Mouse (Mus musculus): ENCODE results near the gene Tmprss3. TPM values are rescaled to one million over a fixed set of nuclear protein-coding genes. Genes with fewer than 3 reads are reported as not detected.

Tmprss3 gene
- not detected in 2 replicates for polyA plus RNA-seq (2012; rRNA removed)

DNA sequence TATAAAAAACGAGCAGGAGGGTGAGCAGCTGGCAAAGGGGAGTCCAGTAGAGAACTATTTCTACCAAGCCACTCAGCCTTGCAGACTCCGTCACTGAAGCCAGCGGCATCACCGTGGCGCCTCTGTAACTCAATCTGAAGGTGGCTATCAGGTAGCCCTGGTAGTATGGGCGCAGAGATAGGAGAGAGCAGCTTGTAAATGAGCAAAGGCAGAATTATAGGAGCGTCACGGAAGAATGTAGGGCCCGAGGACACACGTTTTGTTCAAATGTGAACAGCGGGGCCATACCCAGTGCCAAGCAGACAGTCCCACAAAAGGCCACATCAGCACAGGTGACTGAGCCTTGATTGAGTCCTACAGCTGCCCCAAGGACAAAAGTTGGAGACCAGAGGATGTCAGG lies at the start of gene Tmprss3:
Gene Tmprss3 (minus strand): TSS at position 101 of the 400 bp plus-strand sequence.

DNA sequence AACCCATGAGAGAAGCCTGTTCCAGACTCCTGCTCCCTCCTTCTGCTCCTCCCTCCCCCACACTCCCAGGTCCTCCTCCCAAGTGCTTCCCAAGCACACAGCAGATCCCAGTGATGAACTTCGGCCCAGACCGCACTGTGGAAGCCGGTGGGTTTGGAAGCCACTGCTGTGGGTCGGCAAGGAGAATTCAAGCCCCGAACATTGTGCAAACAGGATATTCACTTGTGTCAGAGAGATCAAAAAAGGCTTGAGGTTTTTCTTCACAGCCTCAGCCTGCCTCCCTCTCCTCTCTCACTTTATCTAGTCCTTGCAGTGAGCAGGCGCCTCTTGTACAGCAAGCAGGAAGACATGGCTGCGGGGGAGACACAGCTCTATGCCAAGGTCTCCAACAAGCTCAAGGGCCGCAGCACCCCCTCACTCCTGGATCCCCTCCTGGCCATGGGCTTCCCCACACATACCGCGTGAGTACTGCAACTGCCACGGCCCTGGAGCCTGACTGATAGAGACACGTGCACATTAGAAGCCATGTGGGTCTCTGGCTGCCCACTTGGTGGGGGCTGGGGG lies 9.1 kb upstream of the Tmprss3 start, which contains the start of gene Ubash3a:
Gene Ubash3a (plus strand): TSS at position 103 of the 564 bp plus-strand sequence.

DNA sequence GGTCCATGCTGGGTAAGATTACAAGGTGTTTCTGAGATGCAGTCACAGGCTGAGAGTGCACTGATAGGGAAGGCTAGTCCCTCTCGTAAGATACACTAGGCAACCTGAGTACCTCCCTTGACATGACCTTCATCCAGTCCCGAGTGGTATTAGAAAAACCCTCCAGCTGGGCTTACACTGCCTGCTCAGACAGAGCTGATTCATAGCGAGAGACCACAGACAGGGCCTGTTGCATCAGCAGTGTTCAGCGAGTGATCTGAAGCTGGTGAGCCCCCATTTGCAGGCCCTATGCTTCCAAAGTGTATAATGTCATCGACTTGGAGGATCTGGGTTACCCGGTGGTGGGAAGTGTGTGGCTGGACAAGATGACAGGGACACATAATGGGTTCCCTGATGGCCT lies 33.6 kb downstream of the Tmprss3 start, which contains the start of gene Tff1:
Gene Tff1 (minus strand): TSS at position 151 of the 400 bp plus-strand sequence.

DNA sequence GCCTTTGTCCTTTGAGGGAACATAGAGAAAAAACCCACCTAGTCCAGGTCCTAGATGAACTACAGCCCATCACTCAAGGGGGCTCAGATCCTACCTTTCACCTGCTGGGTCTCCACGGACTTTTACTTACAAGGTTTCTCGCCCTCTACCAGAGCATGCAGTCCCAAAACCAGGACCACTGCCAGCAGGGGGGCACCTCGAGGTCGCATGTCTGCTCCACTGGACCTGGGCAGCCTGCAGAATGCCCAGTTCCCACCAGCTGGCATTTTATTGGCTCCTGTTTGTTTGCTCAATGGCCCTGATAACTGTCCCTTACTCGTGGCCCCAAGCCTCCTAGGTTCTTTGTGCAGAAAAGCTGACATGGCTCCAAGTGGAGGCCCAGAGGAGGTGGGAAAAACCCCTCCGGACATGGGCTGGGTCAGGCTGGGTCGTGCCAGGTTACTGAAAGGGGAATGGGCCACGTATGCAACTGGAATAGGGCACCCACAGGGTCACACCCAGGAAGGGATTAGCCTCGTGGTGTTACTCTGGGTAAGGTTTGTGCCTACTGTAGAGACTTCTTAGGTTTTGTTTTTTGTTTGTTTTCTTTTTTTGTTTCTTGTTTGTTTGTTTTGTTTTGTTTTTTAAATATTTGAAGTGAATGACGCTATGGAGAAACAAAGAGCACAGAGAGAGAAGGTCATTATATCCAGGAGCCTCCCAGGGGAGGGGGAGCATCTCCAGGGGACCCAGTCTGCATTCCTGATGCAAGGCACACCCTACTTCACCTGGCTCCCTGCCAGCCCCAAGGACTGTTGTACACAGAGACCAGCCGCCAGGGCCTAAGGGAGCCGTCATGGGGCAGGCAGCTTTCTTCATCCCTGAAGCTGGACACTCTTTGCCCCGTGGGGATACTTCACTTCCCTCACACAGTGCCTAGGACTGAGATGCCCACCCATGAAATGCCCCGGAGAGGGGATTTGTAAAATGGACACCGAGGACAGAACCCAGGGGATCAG lies 54.4 kb downstream of the Tmprss3 start, which contains the start of gene Tff2:
Gene Tff2 (minus strand): TSS at position 243 of the 998 bp plus-strand sequence.

DNA sequence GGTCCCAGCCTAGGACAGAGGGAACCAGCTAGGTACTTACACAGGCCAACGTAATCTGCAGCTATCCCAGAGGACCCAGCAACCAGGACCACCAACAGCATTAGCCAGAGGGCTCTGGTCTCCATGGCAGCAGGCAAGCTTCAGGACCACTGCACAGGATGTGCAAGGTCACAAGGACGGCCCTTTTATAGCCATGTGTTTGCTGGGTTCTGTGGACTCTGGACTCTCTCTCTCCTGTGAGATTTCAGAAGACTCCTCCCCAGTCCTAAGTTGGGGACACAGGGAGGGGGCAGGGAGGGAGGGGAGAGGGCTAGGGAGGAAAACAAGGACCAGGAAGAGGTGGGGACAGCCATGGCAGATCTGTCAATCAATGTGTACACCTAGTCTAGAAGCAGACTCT lies 69.3 kb downstream of the Tmprss3 start, which contains the start of gene Tff3:
Gene Tff3 (minus strand): TSS at position 195 of the 400 bp plus-strand sequence.

Other genes with a start within 250 kb of the Tmprss3 start
- not detected in 2 replicates for gene Umodl1, start 244.3 kb downstream of the Tmprss3 start, polyA plus RNA-seq (2012; rRNA removed)
- gene Abcg1, start 141.3 kb downstream of the Tmprss3 start, polyA plus RNA-seq (2012; rRNA removed), result 5.5 and 5.8 TPM in 2 replicates
- 6,008 and 6,282 TPM in 2 replicates for gene Tff3, start 69.3 kb downstream of the Tmprss3 start, polyA plus RNA-seq (2012; rRNA removed)
- 2.7 and 112 TPM in 2 replicates for gene Tff2, start 54.7 kb downstream of the Tmprss3 start, polyA plus RNA-seq (2012; rRNA removed)
- 0.24 TPM in 1 of 2 replicates, not detected in the other for gene Tff1, start 33.7 kb downstream of the Tmprss3 start, polyA plus RNA-seq (2012; rRNA removed)
- gene Ubash3a, start 8.9 kb upstream of the Tmprss3 start, polyA plus RNA-seq (2012; rRNA removed), result 0.61 and 0.63 TPM in 2 replicates
- gene Rsph1, start 78.4 kb upstream of the Tmprss3 start, polyA plus RNA-seq (2012; rRNA removed), result 0.47 and 0.78 TPM in 2 replicates
- gene Slc37a1, start 87.8 kb upstream of the Tmprss3 start, polyA plus RNA-seq (2012; rRNA removed), result 300 and 305 TPM in 2 replicates
- gene Pde9a, start 187.2 kb upstream of the Tmprss3 start, polyA plus RNA-seq (2012; rRNA removed), result 290 and 464 TPM in 2 replicates